In the genomic region with DNA sequence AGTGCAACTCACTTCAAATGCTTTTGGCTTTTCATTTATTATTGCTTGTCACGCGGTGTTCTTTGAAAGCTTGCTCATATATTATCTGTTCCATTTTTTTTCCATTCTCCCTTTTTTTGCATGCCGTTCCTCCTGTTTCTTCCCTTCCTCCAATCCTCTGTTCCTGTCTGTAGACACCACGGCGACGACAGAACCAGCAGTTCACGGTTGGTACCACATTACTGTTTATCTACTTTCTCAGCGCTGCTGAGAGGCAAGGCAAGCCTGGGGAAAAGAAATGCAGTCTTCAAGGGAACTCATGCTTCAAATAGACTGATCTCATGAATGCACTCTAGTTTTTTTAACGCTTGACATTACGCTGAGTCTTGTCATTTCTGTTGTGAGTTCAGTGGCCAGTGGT, we compare ENCODE assay signal across 9 mouse cellular contexts.
A peak's percentile ranks its signal among the peaks of the same experiment; 100 is the strongest.
DNase-seq lines count a peak whose midpoint lies in the region; ATAC-seq lines count a peak whose summit lies in the region.
"Had no signal": no experiment of that assay in that cellular context is flagged by ENCODE, and none has a peak within 500 bp of the region (broad histone marks: within the 10 kb centered on the region; RNA-seq: fewer than 3 reads in every experiment).

No protein-coding gene starts in this region.

- H3K4me2 ChIP-seq in heart, embryonic 13.5 days: peak overlapping the region; percentile 64
- H3K4me2 ChIP-seq in neural tube, embryonic 11.5 days (ENCODE audit: low read depth): peak overlapping the region; percentile 33

- H3K4me3 ChIP-seq in heart, embryonic 13.5 days: peak overlapping the region; percentile 38
- H3K4me3 ChIP-seq in neural tube, embryonic 11.5 days (ENCODE audit: low read depth, low read length): no peak overlapping the region
- H3K4me3 ChIP-seq in midbrain, embryonic 10.5 days: peak overlapping the region; percentile 41

- no peak for ATAC-seq in heart, embryonic 13.5 days (ENCODE audit: extremely low read depth, insufficient number of reproducible peaks, low FRiP score, low TSS enrichment)
- no peak for ATAC-seq in neural tube, embryonic 11.5 days (ENCODE audit: insufficient read depth, low FRiP score, low TSS enrichment)
- ATAC-seq: Patski had no signal

- H3K27ac ChIP-seq in heart, embryonic 13.5 days (replicated peaks): no peak overlapping the region
- H3K27ac ChIP-seq in neural tube, embryonic 11.5 days (ENCODE audit: low read depth, low read length): no peak overlapping the region
- H3K27ac ChIP-seq in midbrain, embryonic 10.5 days (replicated peaks): peak overlapping the region; percentile 66

- DNase-seq in heart, adult 18-20 months: no peak
- DNase-seq in neural tube, embryonic 11.5 days (ENCODE audit: low spot score): no peak
- no peak for DNase-seq in neural tube, embryonic 10.5 days (ENCODE audit: extremely low spot score, low spot score)
- no peak for DNase-seq in midbrain, embryonic 10.5 days (ENCODE audit: low spot score)
- no peak for DNase-seq in right cerebral cortex, postnatal 36 days (ENCODE audit: low spot score in 2 of 2)
- DNase-seq in cerebellum, postnatal 25 days: no peak
- DNase-seq in thymus, adult 18-20 months: no peak

- peaks cover 31% of the 10 kb centered on the region for H3K4me1 ChIP-seq in heart, embryonic 13.5 days
- H3K4me1 ChIP-seq in neural tube, embryonic 11.5 days (ENCODE audit: control insufficient read depth, insufficient read depth, low read length): peaks cover 12% of the 10 kb centered on the region; the same call in 1 of the 2 replicates
- peaks cover 72% of the 10 kb centered on the region for H3K4me1 ChIP-seq in midbrain, embryonic 10.5 days

- no peaks in the 10 kb centered on the region for H3K36me3 ChIP-seq in heart, embryonic 13.5 days
- peaks cover 4% of the 10 kb centered on the region; the same call in 1 of the 2 replicates for H3K36me3 ChIP-seq in neural tube, embryonic 11.5 days (ENCODE audit: control insufficient read depth, insufficient read depth, low read length)
- 0 out of 2 replicates have a peak, but pooled peaks cover 5% of the 10 kb centered on the region for H3K36me3 ChIP-seq in midbrain, embryonic 10.5 days

- no peaks in the 10 kb centered on the region for H3K9me3 ChIP-seq in heart, embryonic 13.5 days
- no peaks in the 10 kb centered on the region for H3K9me3 ChIP-seq in neural tube, embryonic 11.5 days (ENCODE audit: control insufficient read depth, low read length)
- no peaks in the 10 kb centered on the region for H3K9me3 ChIP-seq in midbrain, embryonic 10.5 days (replicated peaks)

- 33% methylated on average over 10 of the region's 10 CpGs for WGBS in heart, embryonic 13.5 days
- 43% methylated on average over 10 of the region's 10 CpGs for WGBS in neural tube, embryonic 11.5 days
- 52% methylated on average over 10 of the region's 10 CpGs for WGBS in midbrain, embryonic 10.5 days

- H3K27me3 ChIP-seq in heart, embryonic 13.5 days (replicated peaks): no peaks in the 10 kb centered on the region
- H3K27me3 ChIP-seq in neural tube, embryonic 11.5 days (ENCODE audit: control insufficient read depth, insufficient read depth, low read length): no peaks in the 10 kb centered on the region
- H3K27me3 ChIP-seq in midbrain, embryonic 10.5 days (ENCODE audit: low read depth, poor library complexity, severe bottlenecking): peaks cover 22% of the 10 kb centered on the region; the same call in 1 of the 2 replicates
- H3K27me3 ChIP-seq: Patski had no signal

- H3K9ac ChIP-seq in heart, embryonic 13.5 days: 0 out of 2 replicates have a peak overlapping the region, but pooled peaks have one; percentile 24
- H3K9ac ChIP-seq in neural tube, embryonic 11.5 days (ENCODE audit: low read length): peak overlapping the region; percentile 42
